ENCODE assay signal across 9 mouse cellular contexts in genomic region chr15:25412761-25413261, GRCm38 (mm10). TPM values are rescaled to one million over a fixed set of nuclear protein-coding genes. Genes with fewer than 3 reads are reported as not detected.
DNase-seq lines count a peak whose midpoint lies in the region; ATAC-seq lines count a peak whose summit lies in the region.
"Had no signal": no experiment of that assay in that cellular context is flagged by ENCODE, and none has a peak within 500 bp of the region (broad histone marks: within the 10 kb centered on the region; RNA-seq: fewer than 3 reads in every experiment).

No protein-coding gene starts in this region.

- no peaks in the 10 kb centered on the region for H3K27me3 ChIP-seq in hindbrain, embryonic 11.5 days (ENCODE audit: control insufficient read depth, insufficient read depth, low read length)

- H3K4me3 ChIP-seq in hindbrain, embryonic 11.5 days (ENCODE audit: low read depth, low read length): peak overlapping the region; percentile 92

- H3K4me2 ChIP-seq in hindbrain, embryonic 11.5 days (replicated peaks; ENCODE audit: low read depth, low read length): peak overlapping the region; percentile 51

- H3K36me3 ChIP-seq in hindbrain, embryonic 11.5 days (ENCODE audit: control insufficient read depth, insufficient read depth, low read length): no peaks in the 10 kb centered on the region
- H3K36me3 ChIP-seq: G1E had no signal

- peak overlapping the region; percentile 95 for H3K27ac ChIP-seq in hindbrain, embryonic 11.5 days (ENCODE audit: low read depth, low read length)

- H3K4me1 ChIP-seq in hindbrain, embryonic 11.5 days (replicated peaks; ENCODE audit: control insufficient read depth, insufficient read depth, low read length): 0 out of 2 replicates have a peak, but pooled peaks cover 3% of the 10 kb centered on the region

- peak overlapping the region; percentile 99 for H3K9ac ChIP-seq in hindbrain, embryonic 11.5 days (ENCODE audit: low read depth, low read length)

- DNase-seq in cerebellum, postnatal 10 days: peak; percentile 75 to 78
- DNase-seq in A20 (ENCODE audit: low read depth, low spot score): peak; percentile 61
- DNase-seq in embryo, embryonic 9.5 days (ENCODE audit: extremely low spot score): peak; percentile 79
- DNase-seq in hindbrain, embryonic 11.5 days (ENCODE audit: low spot score): peak; percentile 76
- DNase-seq in liver: peak; percentile 15
- peak; percentile 68 for DNase-seq in neural tube, embryonic 10.5 days (ENCODE audit: extremely low spot score, low spot score)
- peak; percentile 38 for DNase-seq in thymus, postnatal 14 days

- WGBS in hindbrain, embryonic 11.5 days: 3% methylated on average over 33 of the region's 35 CpGs

- no peak for ATAC-seq in cerebellum, adult (ENCODE audit: insufficient number of reproducible peaks, low FRiP score, low TSS enrichment)
- ATAC-seq in hindbrain, embryonic 11.5 days (ENCODE audit: low FRiP score): peak; percentile 33

- H3K9me3 ChIP-seq in hindbrain, embryonic 11.5 days (ENCODE audit: control insufficient read depth, low read length): no peaks in the 10 kb centered on the region

RNA-seq across cellular contexts. Expression of gene Basp1, which starts 0.8 kb away (rescaled TPM):
- polyA plus RNA-seq in hindbrain, embryonic 11.5 days (2014; fragmentation: Nextera tagmentation; extraction: Ambion mirVana): 130 and 214 TPM in 2 replicates
- polyA plus RNA-seq: G1E had no signal

Comparison
In these comparisons a context has a peak if more than half of its experiments do, and no peak if none do; other contexts are left out.
1. DNase-seq: peak in every context shown above with its lines; median percentile 79 in embryo, embryonic 9.5 days; 76 in cerebellum, postnatal 10 days; 76 in hindbrain, embryonic 11.5 days; 68 in neural tube, embryonic 10.5 days; 61 in A20; 38 in thymus, postnatal 14 days; 15 in liver.